Mouse (Mus musculus) adrenal gland, postnatal 25 days (tissue): ENCODE results near the gene Adgre1. TPM values are rescaled to one million over a fixed set of nuclear protein-coding genes. Genes with fewer than 3 reads are reported as not detected.

Experiments used
- total RNA-seq: library from RNA; stranded (reverse); gene quantifications from 2 replicates; pipeline ENCODE4 v1.2.3, GENCODE M21; 2021

The Adgre1 gene
- total RNA-seq, 1 experiment from 2014 or later, result 4.1 TPM

Other genes with a start within 250 kb of the Adgre1 start
- not detected in 2 replicates for gene Cd70, start 208.9 kb upstream of the Adgre1 start, total RNA-seq
- gene Tnfsf14, start 164.5 kb upstream of the Adgre1 start, total RNA-seq, result not detected in 2 replicates
- gene C3, start 130.6 kb upstream of the Adgre1 start, total RNA-seq, result 280 and 456 TPM in 2 replicates
- 81.0 and 96.4 TPM in 2 replicates for gene Gpr108, start 110.2 kb upstream of the Adgre1 start, total RNA-seq
- 51.9 and 64.8 TPM in 2 replicates for gene Trip10, start 109.2 kb upstream of the Adgre1 start, total RNA-seq
- gene Vav1, start 79.6 kb upstream of the Adgre1 start, total RNA-seq, result 1.1 and 1.7 TPM in 2 replicates
- gene Vmn2r120, start 186.8 kb downstream of the Adgre1 start, total RNA-seq, result not detected in 2 replicates